Mouse (Mus musculus) cerebellum, adult 2 months (tissue): Measurements from ENCODE around the gene Borcs5. TPM values are rescaled to one million over a fixed set of nuclear protein-coding genes. Genes with fewer than 3 reads are reported as not detected.
A peak's percentile ranks its signal among the peaks of the same experiment; 100 is the strongest.

Experiments
- DNase-seq, 2 experiments: peaks; one replicate each; pipeline ENCODE4 v3.0.0; 2021
- H3K27ac ChIP-seq: fragments of 200-500 bp; 2 replicates; pipeline ENCODE4 v1.5.1; 2012; ENCODE audit warnings: low read length, control low read depth, inconsistent platforms; ENCODE audit not compliant: insufficient read depth
- H3K27me3 ChIP-seq: fragments of 200-500 bp; 2 replicates; pipeline ENCODE4 v1.6.1; 2012; ENCODE audit warnings: inconsistent platforms, mild to moderate bottlenecking, low read length, moderate library complexity; ENCODE audit not compliant: control insufficient read depth, insufficient read depth
- H3K4me1 ChIP-seq: fragments of 200-500 bp; 2 replicates; pipeline ENCODE4 v1.6.1; 2011; ENCODE audit warnings: low read length; ENCODE audit not compliant: control insufficient read depth, insufficient read depth
- H3K4me3 ChIP-seq: fragments of 200-500 bp; replicated peaks from 2 replicates; pipeline ENCODE3; 2011; ENCODE audit warnings: mild to moderate bottlenecking, low read depth, low read length, control low read depth; ENCODE audit not compliant: insufficient read depth
- CTCF ChIP-seq: fragments of 200-500 bp; IDR thresholded peaks from 2 replicates; pipeline ENCODE4 v1.5.1; 2011; ENCODE audit warnings: low read depth, mild to moderate bottlenecking, control low read depth, low read length, moderate library complexity, borderline replicate concordance; ENCODE audit not compliant: insufficient read depth
- POLR2A ChIP-seq: fragments of 200-500 bp; IDR thresholded peaks from 2 replicates; pipeline ENCODE4 v1.6.1; 2011; ENCODE audit warnings: low read length, control low read depth, borderline replicate concordance; ENCODE audit not compliant: insufficient read depth
- WGBS: fragments of 180-500 bp; shearing (Covaris S2); methylation state at CpG from one replicate; pipeline ENCODE4 v1.1.7; 2018; 5-methylcytosine and 5-hydroxymethylcytosine counted together
- polyA plus RNA-seq: library from polyadenylated mRNA; depleted of rRNA; stranded (reverse); fragments of >200 nt; gene quantifications from 2 replicates; pipeline ENCODE4 v1.2.3, GENCODE M21; 2012

Gene Borcs5
- polyA plus RNA-seq, 1 experiment: 39.9 TPM

DNA sequence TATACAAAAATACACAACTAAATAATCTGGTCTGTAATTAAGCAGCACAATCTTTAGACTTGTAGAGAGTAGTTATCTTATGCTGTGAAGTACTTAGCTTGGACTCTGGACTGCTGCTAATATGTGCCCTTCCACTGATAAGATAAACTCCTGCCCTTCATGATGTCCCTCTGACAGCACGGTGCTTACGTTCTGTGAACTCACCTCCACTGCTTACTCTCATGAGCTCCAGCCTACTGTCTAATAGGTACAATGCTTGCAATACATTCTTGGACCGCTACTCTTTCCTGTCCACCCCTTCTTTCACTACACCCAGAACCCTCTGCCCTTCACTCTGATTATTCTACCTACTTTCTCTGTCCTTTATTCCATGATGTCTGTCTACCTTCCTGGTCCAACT lies 91.7 kb downstream of the Borcs5 start:
- 91% methylated on average over 3 of the region's 3 CpGs for WGBS
- TF ChIP-seq POLR2A (no peak), CTCF (no peak)

DNA sequence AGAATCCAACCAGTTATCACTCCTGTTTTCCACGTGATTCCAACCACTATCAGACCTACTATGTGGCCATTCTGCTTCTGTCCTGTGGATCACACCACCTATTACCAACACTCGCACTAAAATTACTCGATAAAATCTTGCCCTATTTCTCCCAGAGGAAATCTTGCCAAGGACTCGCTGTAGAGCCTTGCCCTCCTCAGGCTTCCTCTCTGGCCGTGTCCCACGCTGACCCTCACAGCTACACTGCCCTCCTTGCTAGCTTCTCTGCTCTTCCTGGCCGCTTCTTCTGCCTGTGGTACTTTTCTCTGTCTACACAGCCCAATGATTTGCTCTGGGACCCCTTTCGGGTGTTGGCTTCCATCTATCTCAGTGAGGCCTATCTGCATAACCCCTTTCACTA lies 93.5 kb downstream of the Borcs5 start:
- DNase-seq: no peak
- no peak overlapping the region for H3K4me3 ChIP-seq
- H3K4me1 ChIP-seq: no peaks in the 10 kb centered on the region; the same call in 1 of the 2 replicates
- TF ChIP-seq POLR2A: no peak
- no peak for TF ChIP-seq CTCF
- WGBS: 97% methylated on average over 8 of the region's 8 CpGs
- H3K27me3 ChIP-seq: no peaks in the 10 kb centered on the region
- no peak overlapping the region for H3K27ac ChIP-seq

More for the DNA sequence above, 91.7 kb downstream of the Borcs5 start:
- Histone ChIP-seq H3K4me1 (peaks cover 5% of the 10 kb centered on the region), H3K27ac (no peak overlapping the region), H3K27me3 (no peaks in the 10 kb centered on the region), H3K4me3 (no peak overlapping the region)
- DNase-seq: no peak

DNA sequence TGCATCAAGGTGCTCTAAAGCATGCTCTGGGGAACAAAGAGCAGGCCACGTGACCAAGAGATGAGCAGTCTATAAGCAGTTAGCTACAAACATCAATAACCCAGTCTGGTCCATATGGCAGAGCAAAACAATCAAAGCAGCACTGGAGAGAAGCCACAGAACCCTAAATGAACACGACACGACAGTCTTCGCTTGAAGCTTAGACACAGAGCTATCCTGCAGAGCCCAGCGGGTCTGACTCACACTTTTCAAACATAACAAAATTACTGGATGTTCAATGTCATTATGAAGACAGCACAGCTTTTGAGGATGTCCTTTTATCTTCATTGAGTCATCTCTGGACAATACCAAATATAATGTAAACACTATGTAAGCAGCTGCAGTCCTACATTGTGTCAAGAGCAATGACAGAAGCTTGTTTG lies 94.5 kb downstream of the Borcs5 start:
- Histone ChIP-seq H3K27ac (no peak overlapping the region), H3K27me3 (no peaks in the 10 kb centered on the region), H3K4me3 (no peak overlapping the region), H3K4me1 (no peaks in the 10 kb centered on the region; the same call in 1 of the 2 replicates)
- no peak for DNase-seq
- TF ChIP-seq POLR2A (no peak), CTCF (no peak)
- WGBS: 22% methylated on average over 5 of the region's 5 CpGs

GRCm38 (mm10) chr6:134736853-134737252 lies 97.5 kb downstream of the Borcs5 start:
- TF ChIP-seq CTCF (no peak), POLR2A (no peak)
- DNase-seq: peak in 1 of 2 experiments; percentile 37
- Histone ChIP-seq H3K4me3 (no peak overlapping the region), H3K4me1 (no peaks in the 10 kb centered on the region; the same call in 1 of the 2 replicates), H3K27ac (no peak overlapping the region), H3K27me3 (no peaks in the 10 kb centered on the region)
- whole genome bisulfite sequencing: 6% methylated on average over 3 of the region's 3 CpGs

DNA sequence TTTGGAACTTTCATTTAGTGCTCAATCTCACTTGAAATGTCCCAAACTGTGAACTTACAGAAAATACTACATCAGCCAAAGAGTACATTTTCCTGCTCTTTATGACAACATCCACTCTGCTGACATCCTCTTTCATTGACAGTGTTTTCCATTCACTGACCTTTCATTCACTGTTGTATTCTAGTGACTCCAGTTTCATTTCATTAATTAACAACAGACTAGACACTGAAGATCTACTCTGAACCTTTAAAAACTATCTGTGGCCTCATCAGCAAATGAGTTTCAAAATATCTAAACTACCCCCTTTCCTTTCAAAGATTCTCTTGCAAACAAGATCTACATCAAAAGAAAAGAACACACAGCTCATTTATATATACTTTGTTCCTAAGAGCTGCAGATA lies 104.3 kb downstream of the Borcs5 start:
- H3K4me1 ChIP-seq: no peaks in the 10 kb centered on the region
- no peaks in the 10 kb centered on the region for H3K27me3 ChIP-seq
- H3K4me3 ChIP-seq: no peak overlapping the region
- no peak for DNase-seq
- no peak overlapping the region for H3K27ac ChIP-seq
- TF ChIP-seq CTCF: no peak
- TF ChIP-seq POLR2A: no peak

GRCm38 (mm10) chr6:134745876-134746275 lies 106.6 kb downstream of the Borcs5 start:
- DNase-seq: no peak
- no peaks in the 10 kb centered on the region for H3K4me1 ChIP-seq
- no peak overlapping the region for H3K27ac ChIP-seq
- H3K4me3 ChIP-seq: no peak overlapping the region
- WGBS: 97% methylated on average over 7 of the region's 7 CpGs
- TF ChIP-seq CTCF (no peak), POLR2A (no peak)
- no peaks in the 10 kb centered on the region for H3K27me3 ChIP-seq

DNA sequence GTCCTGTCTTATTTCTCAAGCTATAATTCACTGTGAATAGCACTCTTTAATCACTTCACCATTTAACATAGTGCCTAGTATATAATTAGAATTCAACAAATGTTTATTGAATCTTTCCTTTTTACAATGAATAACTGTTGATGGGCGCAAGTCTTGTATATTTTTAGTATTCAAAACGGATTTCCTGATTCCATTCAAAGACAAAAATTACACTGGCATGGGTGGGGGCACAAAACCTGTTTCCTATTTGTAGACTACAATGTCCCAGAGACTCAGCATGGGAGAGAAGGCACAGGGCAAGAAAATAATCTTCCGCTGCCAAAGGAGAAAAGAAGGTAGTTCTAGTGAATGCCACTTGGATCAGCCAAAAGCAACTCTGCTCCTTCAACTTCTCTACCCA lies 108.8 kb downstream of the Borcs5 start:
- H3K27ac ChIP-seq: no peak overlapping the region
- WGBS: 61% methylated on average over 3 of the region's 3 CpGs
- TF ChIP-seq CTCF (no peak), POLR2A (no peak)
- no peaks in the 10 kb centered on the region for H3K4me1 ChIP-seq
- no peak for DNase-seq
- H3K27me3 ChIP-seq: no peaks in the 10 kb centered on the region
- H3K4me3 ChIP-seq: no peak overlapping the region

GRCm38 (mm10) chr6:134751087-134751486 lies 111.8 kb downstream of the Borcs5 start:
- 98% methylated on average over 4 of the region's 4 CpGs for WGBS
- no peaks in the 10 kb centered on the region for H3K27me3 ChIP-seq
- TF ChIP-seq POLR2A (no peak), CTCF (no peak)
- H3K4me1 ChIP-seq: no peaks in the 10 kb centered on the region
- no peak for DNase-seq
- no peak overlapping the region for H3K27ac ChIP-seq
- H3K4me3 ChIP-seq: no peak overlapping the region
